Mouse (Mus musculus) left cerebral cortex, adult 6 months (tissue): ENCODE results near the gene Pik3c2a. TPM values are rescaled to one million over a fixed set of nuclear protein-coding genes. Genes with fewer than 3 reads are reported as not detected.

Experiments
- long read RNA-seq, 2 experiments: library from polyadenylated mRNA; unstranded; transcript quantifications; one replicate each; pipeline ENCODE4 v2.0.0; 2019 to 2020
- polyA plus RNA-seq: library from polyadenylated mRNA; unstranded; fragments of <200 nt; fragmentation: Nextera tagmentation; gene quantifications from 2 replicates; pipeline ENCODE4 v1.2.3, GENCODE M21; 2021

The Pik3c2a gene
- polyA plus RNA-seq, result 2.5 and 2.8 TPM in 2 replicates
- long read RNA-seq, experiment 1, partial matches to known transcripts, result 6 of 9 reads
- long read RNA-seq, experiment 1, other reads (novel, unspliced or antisense), result 1 of 9 reads
- long read RNA-seq, experiment 2, partial matches to known transcripts, result 3 of 7 reads
- long read RNA-seq, experiment 2, other reads (novel, unspliced or antisense), result 0 of 7 reads

GRCm38 (mm10) chr7:116443004-116443696 is at the start of gene Pik3c2a:
Gene Pik3c2a (minus strand): TSS chr7:116443449.

GRCm38 (mm10) chr7:116333713-116334668 is 109.3 kb downstream of the Pik3c2a start, which contains the start of gene Rps13:
Gene Rps13 (minus strand): TSS chr7:116334195.

GRCm38 (mm10) chr7:116307871-116308631 is 135.2 kb downstream of the Pik3c2a start, which contains the start of gene Plekha7:
Gene Plekha7 (minus strand): TSS chr7:116308376.

Other genes with a start within 250 kb of the Pik3c2a start
- 2.9 and 3.7 TPM in 2 replicates for gene Plekha7, start 135.1 kb downstream of the Pik3c2a start, polyA plus RNA-seq
- 1,703 and 1,815 TPM in 2 replicates for gene Rps13, start 109.3 kb downstream of the Pik3c2a start, polyA plus RNA-seq
- 25.0 and 25.2 TPM in 2 replicates for gene Nucb2, start 60.9 kb upstream of the Pik3c2a start, polyA plus RNA-seq